Mouse (Mus musculus) testis, adult 2 months (tissue): ENCODE measurements around the gene Mrps9. TPM values are rescaled to one million over a fixed set of nuclear protein-coding genes. Genes with fewer than 3 reads are reported as not detected.

Experiments used
- H3K27ac ChIP-seq: fragments of 200-500 bp; 2 replicates; pipeline ENCODE4 v1.5.1; 2012; ENCODE audit warnings: low read depth, low read length; ENCODE audit not compliant: control insufficient read depth, insufficient read depth
- H3K27me3 ChIP-seq: fragments of 200-500 bp; 2 replicates; pipeline ENCODE4 v1.6.1; 2012; ENCODE audit warnings: mild to moderate bottlenecking, low read length, moderate library complexity; ENCODE audit not compliant: control insufficient read depth, insufficient read depth
- H3K36me3 ChIP-seq: fragments of 200-500 bp; 2 replicates; pipeline ENCODE4 v1.6.1; 2012; ENCODE audit warnings: mild to moderate bottlenecking, low read length; ENCODE audit not compliant: control insufficient read depth, insufficient read depth
- H3K4me1 ChIP-seq: fragments of 200-500 bp; 2 replicates; pipeline ENCODE4 v1.6.1; 2012; ENCODE audit warnings: low read length; ENCODE audit not compliant: control insufficient read depth, insufficient read depth
- H3K4me3 ChIP-seq: fragments of 200-500 bp; 2 replicates; pipeline ENCODE4 v1.5.1; 2012; ENCODE audit warnings: low read depth, mild to moderate bottlenecking, low read length, moderate library complexity, mixed read lengths; ENCODE audit not compliant: control insufficient read depth
- CTCF ChIP-seq: fragments of 200-500 bp; IDR thresholded peaks from 2 replicates; pipeline ENCODE4 v1.5.1; 2012; ENCODE audit warnings: low read depth, mild to moderate bottlenecking, inconsistent platforms, low read length, moderate library complexity; ENCODE audit not compliant: control insufficient read depth, insufficient read depth, insufficient replicate concordance
- POLR2A ChIP-seq: fragments of 200-500 bp; IDR thresholded peaks from 2 replicates; pipeline ENCODE4 v1.6.1; 2012; ENCODE audit warnings: low read depth, mild to moderate bottlenecking, inconsistent platforms, low read length, moderate library complexity; ENCODE audit not compliant: control insufficient read depth
- polyA plus RNA-seq: library from polyadenylated mRNA; depleted of rRNA; stranded (reverse); fragments of >200 nt; gene quantifications from 2 replicates; pipeline ENCODE4 v1.2.3, GENCODE M21; 2012; rRNA removed

The Mrps9 gene
- polyA plus RNA-seq = 24.1 and 24.3 TPM in 2 replicates

GRCm38 (mm10) chr1:42850663-42851397 is at the start of gene Mrps9:
Mrps9 (plus strand) TSS chr1:42851233.
- Histone ChIP-seq H3K27me3 (no peaks in the 10 kb centered on the region), H3K4me3 (peak within 1 kb of the TSS; percentile 99), H3K4me1 (peaks cover 4% of the 10 kb centered on the region), H3K36me3 (no peaks in the 10 kb centered on the region), H3K27ac (peak within 1 kb of the TSS; percentile 89)
- TF ChIP-seq CTCF (no peak), POLR2A (peak; percentile 82; the same call in 1 of the 2 replicates)

GRCm38 (mm10) chr1:42813301-42813845 is 37.7 kb upstream of the Mrps9 start:
- TF ChIP-seq POLR2A (no peak), CTCF (no peak)
- no peak overlapping the region for H3K27ac ChIP-seq
- H3K36me3 ChIP-seq = no peaks in the 10 kb centered on the region
- H3K4me3 ChIP-seq = no peak overlapping the region
- no peaks in the 10 kb centered on the region for H3K27me3 ChIP-seq
- H3K4me1 ChIP-seq = no peaks in the 10 kb centered on the region

GRCm38 (mm10) chr1:42814798-42815619 is 36.0 kb upstream of the Mrps9 start:
- H3K27me3 ChIP-seq = no peaks in the 10 kb centered on the region
- no peaks in the 10 kb centered on the region for H3K4me1 ChIP-seq
- no peaks in the 10 kb centered on the region for H3K36me3 ChIP-seq
- TF ChIP-seq CTCF (no peak), POLR2A (no peak)
- no peak overlapping the region for H3K4me3 ChIP-seq
- H3K27ac ChIP-seq = no peak overlapping the region

- Histone ChIP-seq H3K27ac (peak overlapping the region; percentile 89), H3K4me3 (peak overlapping the region; percentile 99), H3K36me3 (no peaks in the 10 kb centered on the region), H3K27me3 (no peaks in the 10 kb centered on the region), H3K4me1 (peaks cover 4% of the 10 kb centered on the region)
- TF ChIP-seq CTCF = no peak
- TF ChIP-seq POLR2A = no peak
These were observed 350 bp downstream of the Mrps9 start for GRCm38 (mm10) chr1:42851398-42851767.

GRCm38 (mm10) chr1:42851810-42852209 is 777 bp downstream of the Mrps9 start:
- H3K4me1 ChIP-seq = peaks cover 4% of the 10 kb centered on the region
- no peak for TF ChIP-seq POLR2A
- TF ChIP-seq CTCF = no peak
- no peaks in the 10 kb centered on the region for H3K36me3 ChIP-seq
- peak overlapping the region; percentile 99 for H3K4me3 ChIP-seq
- peak overlapping the region; percentile 89; the same call in 1 of the 2 replicates for H3K27ac ChIP-seq
- H3K27me3 ChIP-seq = no peaks in the 10 kb centered on the region

- H3K27me3 ChIP-seq = no peaks in the 10 kb centered on the region
- H3K36me3 ChIP-seq = no peaks in the 10 kb centered on the region; the same call in 1 of the 2 replicates
- TF ChIP-seq POLR2A (no peak), CTCF (no peak)
- H3K27ac ChIP-seq = no peak overlapping the region
- H3K4me3 ChIP-seq = no peak overlapping the region
- no peaks in the 10 kb centered on the region for H3K4me1 ChIP-seq
These were observed 13.8 kb downstream of the Mrps9 start for GRCm38 (mm10) chr1:42864719-42865250.
